Mouse (Mus musculus) hindbrain, embryonic 12.5 days (tissue): ENCODE measurements around the gene Hist1h2bk. TPM values are rescaled to one million over a fixed set of nuclear protein-coding genes. Genes with fewer than 3 reads are reported as not detected.
A peak's percentile ranks its signal among the peaks of the same experiment; 100 is the strongest.
"Not testable (repeated sequence)": the region's sequence is repeated elsewhere in the genome, so short reads cannot be mapped to it uniquely, and the experiment has no call there.

ENCODE experiments used
- ATAC-seq: fragments of 200-750 bp; cut with Nextera tagmentation; 2 replicates; pipeline ENCODE4 v1.8.0; 2017; ENCODE audit warnings: moderate TSS enrichment; ENCODE audit not compliant: low FRiP score
- H3K27ac ChIP-seq: fragments of 300-500 bp; sonication (generic); 2 replicates; pipeline ENCODE4 v1.5.1; 2016; ENCODE audit warnings: mild to moderate bottlenecking
- H3K27me3 ChIP-seq: fragments of 300-500 bp; sonication (generic); 2 replicates; pipeline ENCODE4 v1.6.1; 2016; ENCODE audit warnings: mild to moderate bottlenecking
- H3K36me3 ChIP-seq: fragments of 300-500 bp; sonication (generic); 2 replicates; pipeline ENCODE4 v1.6.1; 2016; ENCODE audit warnings: mild to moderate bottlenecking
- H3K4me1 ChIP-seq: fragments of 300-500 bp; sonication (generic); 2 replicates; pipeline ENCODE4 v1.6.1; 2016
- H3K4me2 ChIP-seq: fragments of 300-500 bp; sonication (generic); replicated peaks from 2 replicates; pipeline ENCODE4 v1.6.1; 2016; ENCODE audit warnings: mild to moderate bottlenecking
- H3K4me3 ChIP-seq: fragments of 300-500 bp; sonication (generic); 2 replicates; pipeline ENCODE4 v1.5.1; 2016; ENCODE audit warnings: mild to moderate bottlenecking
- H3K9ac ChIP-seq: fragments of 300-500 bp; sonication (generic); 2 replicates; pipeline ENCODE4 v1.6.1; 2016; ENCODE audit warnings: mild to moderate bottlenecking, moderate library complexity
- H3K9me3 ChIP-seq: fragments of 300-500 bp; sonication (generic); replicated peaks from 2 replicates; pipeline ENCODE4 v1.6.1; 2016; ENCODE audit warnings: mild to moderate bottlenecking
- WGBS: fragments of 180-500 bp; shearing (Covaris S2); methylation state at CpG from one replicate; pipeline ENCODE4 v1.1.7; 2016; 5-methylcytosine and 5-hydroxymethylcytosine counted together
- polyA plus RNA-seq: library from polyadenylated mRNA; unstranded; fragments of >200 nt; fragmentation: Nextera tagmentation; extraction: Ambion mirVana; gene quantifications from 2 replicates; pipeline ENCODE4 v1.2.1, GENCODE M21; 2016

The Hist1h2bk gene
- polyA plus RNA-seq: 5.5 and 9.1 TPM in 2 replicates

DNA sequence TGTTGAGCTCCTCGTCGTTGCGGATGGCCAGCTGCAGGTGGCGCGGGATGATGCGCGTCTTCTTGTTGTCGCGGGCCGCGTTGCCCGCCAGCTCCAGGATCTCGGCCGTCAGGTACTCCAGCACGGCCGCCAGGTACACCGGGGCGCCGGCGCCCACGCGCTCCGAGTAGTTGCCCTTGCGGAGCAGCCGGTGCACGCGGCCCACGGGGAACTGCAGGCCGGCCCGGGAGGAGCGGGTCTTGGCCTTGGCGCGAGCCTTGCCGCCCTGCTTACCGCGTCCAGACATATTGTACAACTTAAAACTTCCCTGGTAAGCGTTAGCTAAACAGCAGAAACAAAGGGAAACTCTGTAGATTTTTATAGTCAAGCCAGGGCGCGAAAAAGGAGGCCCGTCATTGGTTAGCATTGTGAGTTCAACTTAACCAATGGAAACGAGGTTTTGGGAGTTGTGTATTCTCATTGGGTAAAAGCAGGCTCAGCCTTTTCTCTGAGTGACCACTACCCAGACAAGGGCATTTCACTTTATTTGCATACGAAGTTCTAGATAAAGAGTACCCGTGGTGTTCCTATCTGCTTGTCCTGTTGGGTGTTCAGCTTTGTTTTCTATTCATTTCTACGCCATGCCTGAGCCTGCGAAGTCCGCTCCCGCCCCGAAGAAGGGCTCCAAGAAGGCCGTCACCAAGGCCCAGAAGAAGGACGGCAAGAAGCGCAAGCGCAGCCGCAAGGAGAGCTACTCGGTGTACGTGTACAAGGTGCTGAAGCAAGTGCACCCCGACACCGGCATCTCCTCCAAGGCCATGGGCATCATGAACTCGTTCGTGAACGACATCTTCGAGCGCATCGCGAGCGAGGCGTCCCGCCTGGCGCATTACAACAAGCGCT, at the start of gene Hist1h2bk, which contains the start of gene Hist1h2ah:
Gene Hist1h2bk, plus strand, starts transcription at position 604 of the 882 bp plus-strand sequence.
Gene Hist1h2ah, minus strand, starts transcription at position 302 of the 882 bp plus-strand sequence.
- H3K27me3 ChIP-seq, H3K9me3 ChIP-seq, H3K36me3 ChIP-seq: not testable (repeated sequence)
- 0% methylated on average over 27 of the region's 69 CpGs for WGBS
- peak; percentile 98 for ATAC-seq
- peak within 1 kb of the TSS; percentile 57 for H3K9ac ChIP-seq
- H3K27ac ChIP-seq: peak within 1 kb of the TSS; percentile 79
- H3K4me1 ChIP-seq: peaks cover 23% of the 10 kb centered on the region
- peak within 1 kb of the TSS; percentile 40 for H3K4me3 ChIP-seq
- H3K4me2 ChIP-seq: peak within 1 kb of the TSS; percentile 70

DNA sequence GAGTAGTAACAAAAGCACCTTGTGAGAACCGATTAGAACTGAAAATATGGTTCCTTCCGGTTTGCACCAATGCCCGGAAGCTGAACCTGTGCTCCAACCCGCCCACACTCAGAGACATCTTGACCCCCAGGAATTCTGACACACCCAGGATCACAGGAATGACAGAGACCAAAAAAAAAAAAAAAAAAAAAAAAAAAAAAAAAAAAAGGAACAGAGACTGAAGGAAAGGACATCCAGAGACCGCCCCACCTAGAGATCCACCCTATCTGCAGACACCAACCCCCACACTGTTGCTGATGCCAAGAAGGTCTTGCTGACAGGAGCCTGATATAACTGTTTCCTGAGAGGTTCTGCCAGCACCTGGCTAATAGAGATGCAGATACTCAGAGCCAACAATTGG, 43.1 kb upstream of the Hist1h2bk start:
- WGBS: 80% methylated on average over 5 of the region's 5 CpGs
- H3K4me2 ChIP-seq: no peak overlapping the region
- no peak for ATAC-seq
- no peaks in the 10 kb centered on the region for H3K36me3 ChIP-seq
- peaks cover 44% of the 10 kb centered on the region for H3K27me3 ChIP-seq
- no peaks in the 10 kb centered on the region for H3K9me3 ChIP-seq
- H3K27ac ChIP-seq: no peak overlapping the region
- H3K4me1 ChIP-seq: peaks cover 10% of the 10 kb centered on the region
- H3K4me3 ChIP-seq: no peak overlapping the region
- no peak overlapping the region for H3K9ac ChIP-seq

DNA sequence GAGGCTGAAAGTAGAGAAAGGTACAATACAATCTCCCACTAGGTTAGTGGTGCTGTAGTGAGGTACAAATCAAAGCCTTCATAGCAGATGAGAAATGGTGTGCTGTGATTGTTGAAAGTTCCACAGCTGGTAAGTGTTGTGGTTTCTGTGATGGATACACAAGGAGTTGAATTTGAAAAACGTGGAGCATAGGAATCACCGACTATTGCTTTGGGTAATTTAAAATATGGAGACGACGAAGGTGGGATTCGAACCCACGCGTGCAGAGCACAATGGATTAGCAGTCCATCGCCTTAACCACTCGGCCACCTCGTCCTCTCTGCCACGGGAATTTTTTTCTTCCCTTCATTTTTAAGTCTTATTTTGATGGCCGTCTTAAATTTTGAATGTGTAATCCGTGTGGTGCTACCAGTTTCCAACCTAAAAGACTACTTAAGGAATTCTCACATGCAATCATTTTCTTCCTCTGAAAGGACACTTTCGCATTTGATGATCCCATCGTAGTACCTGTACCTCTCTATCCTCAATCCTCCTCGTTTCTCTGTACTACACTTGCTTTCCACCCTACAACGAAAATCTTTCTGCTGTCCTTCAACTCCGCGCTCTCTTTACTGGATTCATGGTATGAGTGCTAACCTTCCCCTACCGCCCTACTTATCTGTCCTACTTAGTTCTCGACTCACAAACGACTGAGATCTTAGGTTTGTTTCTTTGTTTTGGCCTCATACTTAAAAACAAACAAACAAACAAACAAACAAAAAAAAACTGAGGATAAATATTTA, 41.5 kb upstream of the Hist1h2bk start:
- Histone ChIP-seq H3K36me3 (no peaks in the 10 kb centered on the region), H3K4me1 (peaks cover 10% of the 10 kb centered on the region), H3K27me3 (peaks cover 60% of the 10 kb centered on the region), H3K9me3 (no peaks in the 10 kb centered on the region), H3K27ac (no peak overlapping the region), H3K4me3 (no peak overlapping the region), H3K4me2 (no peak overlapping the region), H3K9ac (no peak overlapping the region)
- 1% methylated on average over 22 of the region's 22 CpGs for WGBS
- ATAC-seq: no peak

DNA sequence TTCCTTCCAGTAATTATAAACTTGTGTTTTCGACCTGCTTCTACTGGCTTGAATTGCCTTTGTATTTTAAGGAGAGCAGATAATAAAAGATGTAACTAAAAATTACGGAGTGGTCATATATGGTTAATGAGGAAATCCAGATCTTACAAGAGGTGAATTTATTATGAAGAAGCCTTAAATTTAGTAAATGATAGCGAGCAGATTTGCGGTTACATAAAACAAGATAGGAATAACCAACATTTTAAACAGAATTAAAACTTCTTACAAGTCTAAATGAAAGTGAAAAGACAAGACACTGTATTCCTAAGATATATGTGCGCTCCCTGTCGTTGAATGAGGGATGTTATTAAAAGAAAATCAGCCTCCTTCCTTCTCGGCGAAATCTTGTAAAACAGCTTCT, 40.8 kb upstream of the Hist1h2bk start:
- Histone ChIP-seq H3K4me2 (peak overlapping the region; percentile 45), H3K27me3 (peaks cover 68% of the 10 kb centered on the region), H3K27ac (no peak overlapping the region), H3K9me3 (no peaks in the 10 kb centered on the region), H3K9ac (no peak overlapping the region), H3K4me3 (peak overlapping the region; percentile 28), H3K4me1 (peaks cover 10% of the 10 kb centered on the region), H3K36me3 (no peaks in the 10 kb centered on the region)
- WGBS: 4% methylated on average over 8 of the region's 8 CpGs
- no peak for ATAC-seq

DNA sequence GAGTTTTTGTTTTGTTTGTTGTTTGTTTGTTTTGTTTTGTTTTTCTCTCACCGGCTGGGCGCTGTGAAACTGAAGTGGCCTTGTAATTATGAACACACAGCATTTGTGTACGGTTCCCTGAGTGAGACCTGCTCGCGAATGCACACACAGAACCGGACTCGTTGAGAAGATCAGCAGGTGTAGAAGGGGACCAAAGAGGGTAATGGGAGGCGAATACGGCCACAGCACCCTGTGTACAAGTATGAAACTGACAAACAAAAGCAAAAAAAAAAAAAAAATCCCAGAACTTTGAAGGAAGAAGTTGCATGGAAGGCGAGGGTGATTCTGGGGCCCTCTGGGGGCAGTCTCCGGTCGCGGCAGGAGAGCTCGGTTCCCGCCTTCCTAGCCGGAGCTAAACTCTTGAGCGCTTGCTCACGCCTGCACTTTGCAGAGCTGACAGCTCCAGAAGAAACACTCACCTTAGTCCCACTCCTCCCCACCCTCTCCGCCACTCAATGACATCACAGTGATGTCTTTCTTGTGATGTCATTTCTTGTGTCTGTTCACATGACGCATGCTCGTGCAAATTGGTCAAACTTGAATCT, 40.2 kb upstream of the Hist1h2bk start:
- Histone ChIP-seq H3K27ac (no peak overlapping the region), H3K27me3 (peaks cover 73% of the 10 kb centered on the region), H3K9me3 (no peaks in the 10 kb centered on the region), H3K36me3 (no peaks in the 10 kb centered on the region), H3K4me2 (peak overlapping the region; percentile 45), H3K9ac (no peak overlapping the region), H3K4me3 (peak overlapping the region; percentile 28), H3K4me1 (peaks cover 10% of the 10 kb centered on the region)
- ATAC-seq: no peak
- WGBS: under 1% methylated on average over 21 of the region's 21 CpGs

DNA sequence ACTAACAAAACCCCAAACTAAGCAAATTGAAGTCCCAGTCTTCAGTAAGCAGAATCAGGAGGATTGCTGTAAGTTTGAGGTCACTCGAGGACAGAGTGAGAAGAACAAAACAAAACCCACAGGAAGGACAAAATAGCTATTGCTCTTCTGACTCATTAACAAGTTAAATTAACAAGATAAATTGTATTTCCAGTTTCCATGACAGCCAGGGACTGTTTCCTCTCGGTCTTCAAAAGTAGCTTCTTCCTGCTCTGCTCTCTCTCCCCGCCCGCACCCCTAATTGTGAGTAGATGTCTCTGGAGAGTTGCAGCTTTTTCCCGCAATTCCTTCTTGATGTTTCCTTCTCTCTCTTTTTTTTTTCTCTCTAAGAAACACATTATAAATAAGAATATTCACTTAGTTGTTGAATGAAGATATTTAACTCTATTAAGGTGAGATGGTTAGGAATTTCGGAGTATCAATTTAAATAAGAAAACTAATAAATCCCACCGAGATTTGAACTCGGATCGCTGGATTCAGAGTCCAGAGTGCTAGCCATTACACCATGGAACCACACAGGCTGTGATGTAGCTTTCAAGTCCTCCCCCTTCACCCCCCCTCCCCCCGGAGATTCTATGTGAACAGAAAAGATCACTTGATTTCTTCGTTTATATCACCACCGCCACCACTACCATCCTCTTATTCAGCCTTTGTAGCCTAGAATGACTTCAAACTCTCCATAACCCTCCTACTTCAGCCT, 39.4 kb upstream of the Hist1h2bk start:
- Histone ChIP-seq H3K27ac (no peak overlapping the region), H3K4me3 (peak overlapping the region; percentile 28; the same call in 1 of the 2 replicates), H3K4me2 (peak overlapping the region; percentile 45), H3K4me1 (peaks cover 10% of the 10 kb centered on the region), H3K9me3 (no peaks in the 10 kb centered on the region), H3K9ac (no peak overlapping the region), H3K27me3 (peaks cover 75% of the 10 kb centered on the region), H3K36me3 (no peaks in the 10 kb centered on the region)
- 4% methylated on average over 12 of the region's 12 CpGs for WGBS
- ATAC-seq: no peak

DNA sequence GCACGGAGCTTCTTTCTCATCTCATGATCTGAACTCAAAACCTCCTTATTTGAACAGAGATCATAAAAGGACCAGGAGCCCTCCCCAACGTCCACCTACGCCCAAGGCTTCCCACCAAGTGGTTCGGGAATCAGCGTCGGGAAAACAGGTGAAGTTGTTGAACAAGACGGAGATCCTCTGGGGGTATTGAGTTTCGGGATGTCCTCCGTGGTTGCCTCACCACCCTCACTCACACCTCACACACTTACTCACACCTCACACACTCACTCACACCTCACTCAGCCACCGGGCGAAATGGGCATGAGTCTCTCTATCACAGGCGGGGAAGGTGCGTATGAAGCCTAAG, 38.9 kb upstream of the Hist1h2bk start:
- WGBS: under 1% methylated on average over 13 of the region's 13 CpGs
- no peak for ATAC-seq
- no peak overlapping the region for H3K27ac ChIP-seq
- H3K36me3 ChIP-seq: no peaks in the 10 kb centered on the region
- H3K9me3 ChIP-seq: no peaks in the 10 kb centered on the region
- H3K9ac ChIP-seq: no peak overlapping the region
- peaks cover 78% of the 10 kb centered on the region for H3K27me3 ChIP-seq
- H3K4me1 ChIP-seq: peaks cover 10% of the 10 kb centered on the region
- peak overlapping the region; percentile 11; the same call in 1 of the 2 replicates for H3K4me3 ChIP-seq
- peak overlapping the region; percentile 35 for H3K4me2 ChIP-seq

DNA sequence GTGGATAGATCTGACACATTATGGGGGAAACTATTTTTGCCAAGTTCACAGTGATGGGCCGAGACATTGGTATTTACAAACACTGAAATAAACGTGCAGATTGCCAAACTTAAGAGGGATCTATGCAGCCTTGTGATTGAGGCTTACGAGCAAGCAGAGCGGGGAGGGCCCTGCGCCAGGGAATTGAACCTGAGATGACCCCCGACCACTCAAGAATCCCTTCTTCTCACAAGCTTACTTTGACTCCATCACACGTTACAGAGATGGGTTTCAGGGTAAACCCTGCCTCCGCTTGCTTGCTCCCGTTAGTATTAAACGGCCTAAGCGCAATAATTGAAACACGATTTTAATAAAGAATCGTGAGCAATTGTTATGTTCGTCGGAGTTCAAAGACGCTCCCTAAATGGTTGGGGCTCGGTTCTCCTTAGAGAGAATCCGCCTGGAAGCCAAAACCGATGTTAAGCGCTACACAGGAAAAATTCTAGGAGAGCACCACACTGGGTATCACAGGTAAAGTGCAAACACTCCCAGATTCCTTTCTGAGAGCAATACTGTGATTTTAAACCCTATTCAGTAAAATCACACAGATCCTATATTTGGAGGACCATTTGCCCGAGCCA, 38.4 kb upstream of the Hist1h2bk start:
- peak overlapping the region; percentile 35 for H3K4me2 ChIP-seq
- H3K9ac ChIP-seq: no peak overlapping the region
- no peaks in the 10 kb centered on the region for H3K36me3 ChIP-seq
- peak overlapping the region; percentile 11; the same call in 1 of the 2 replicates for H3K4me3 ChIP-seq
- peaks cover 10% of the 10 kb centered on the region for H3K4me1 ChIP-seq
- no peak overlapping the region for H3K27ac ChIP-seq
- H3K9me3 ChIP-seq: no peaks in the 10 kb centered on the region
- ATAC-seq: no peak
- H3K27me3 ChIP-seq: peaks cover 83% of the 10 kb centered on the region
- 1% methylated on average over 21 of the region's 21 CpGs for WGBS

DNA sequence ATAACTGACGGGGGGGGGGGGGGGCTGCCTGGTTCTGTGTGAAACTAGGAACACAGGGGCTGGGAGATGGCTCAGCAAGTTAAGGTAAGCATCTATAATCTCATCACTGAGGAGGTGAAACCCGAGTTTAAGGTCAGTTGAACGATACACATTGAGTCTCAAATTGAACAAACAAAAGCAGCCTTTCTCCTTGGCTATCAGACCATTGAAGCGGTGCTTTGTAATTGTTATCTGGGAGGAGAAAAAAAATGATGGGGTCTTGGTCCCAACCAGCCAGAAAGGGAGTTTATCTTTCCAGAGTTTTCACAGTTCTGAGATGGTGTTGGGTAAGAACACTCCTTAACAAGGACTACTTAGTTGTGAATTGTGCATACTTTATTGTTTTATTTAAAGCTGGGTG, 37.8 kb upstream of the Hist1h2bk start:
- Histone ChIP-seq H3K4me3 (no peak overlapping the region), H3K4me1 (peaks cover 10% of the 10 kb centered on the region)

DNA sequence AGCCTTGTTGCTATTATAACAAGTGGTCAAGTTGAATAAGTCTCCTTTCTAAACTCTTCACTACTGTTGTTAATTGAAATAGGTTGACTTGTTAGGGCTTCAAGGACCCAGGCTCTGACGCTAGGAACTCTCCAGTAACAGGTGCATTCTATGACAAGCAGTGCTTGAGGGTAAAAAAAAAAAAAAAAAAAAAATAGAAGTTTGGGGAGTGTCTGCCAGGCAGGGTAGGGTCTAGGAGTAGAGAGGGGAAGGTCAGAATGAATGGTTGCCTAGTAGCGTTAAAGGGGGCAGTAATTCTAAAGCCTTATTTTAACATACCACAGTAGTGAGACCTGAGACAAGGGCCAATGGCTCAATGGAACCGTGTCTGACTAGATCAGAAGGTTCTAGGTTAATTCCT, 37.3 kb upstream of the Hist1h2bk start:
- 32% methylated on average over 3 of the region's 3 CpGs for WGBS
- ATAC-seq: no peak

More for the DNA sequence above, 37.8 kb upstream of the Hist1h2bk start:
- Histone ChIP-seq H3K9ac (no peak overlapping the region), H3K27ac (no peak overlapping the region), H3K4me2 (no peak overlapping the region), H3K36me3 (no peaks in the 10 kb centered on the region), H3K9me3 (no peaks in the 10 kb centered on the region), H3K27me3 (peaks cover 86% of the 10 kb centered on the region)
- WGBS: 6% methylated on average over 4 of the region's 4 CpGs
- ATAC-seq: no peak

DNA sequence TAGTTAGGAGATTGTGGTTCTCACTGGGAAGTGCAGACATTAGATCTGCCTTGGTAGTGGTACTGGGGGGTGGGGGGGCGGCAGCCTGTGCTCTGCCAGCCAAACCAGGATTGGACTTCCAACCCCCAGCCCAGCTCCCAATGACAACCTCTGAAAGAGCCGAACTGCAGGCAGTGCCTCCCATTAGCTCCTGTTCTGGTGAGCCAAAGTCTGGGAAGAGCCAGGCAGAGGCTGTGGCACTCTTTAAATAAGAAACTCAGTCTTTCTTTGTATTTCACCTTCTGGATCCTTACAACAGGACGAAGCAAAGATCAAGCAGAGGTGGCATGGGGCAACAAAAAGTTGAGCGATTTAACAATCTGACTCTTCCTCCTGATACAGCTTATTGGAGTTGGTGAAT, 36.5 kb upstream of the Hist1h2bk start:
- 33% methylated on average over 4 of the region's 4 CpGs for WGBS
- Histone ChIP-seq H3K4me1 (peaks cover 10% of the 10 kb centered on the region), H3K36me3 (no peaks in the 10 kb centered on the region), H3K9me3 (no peaks in the 10 kb centered on the region), H3K9ac (no peak overlapping the region), H3K4me3 (no peak overlapping the region), H3K27me3 (peaks cover 91% of the 10 kb centered on the region), H3K27ac (no peak overlapping the region), H3K4me2 (no peak overlapping the region)
- ATAC-seq: no peak

More for the DNA sequence above, 37.3 kb upstream of the Hist1h2bk start:
- Histone ChIP-seq H3K27ac (no peak overlapping the region), H3K36me3 (no peaks in the 10 kb centered on the region), H3K4me2 (no peak overlapping the region), H3K4me1 (peaks cover 10% of the 10 kb centered on the region), H3K27me3 (peaks cover 88% of the 10 kb centered on the region), H3K9me3 (no peaks in the 10 kb centered on the region), H3K9ac (no peak overlapping the region), H3K4me3 (no peak overlapping the region)
